Mouse (Mus musculus) MEL (cell line): Measurements from ENCODE around the gene Syt8. TPM values are rescaled to one million over a fixed set of nuclear protein-coding genes. Genes with fewer than 3 reads are reported as not detected.

ENCODE experiments used
- DNase-seq: peaks from one replicate; pipeline ENCODE4 v3.0.0; 2011; ENCODE audit warnings: low read depth, low spot score
- H3K27ac ChIP-seq: 2 replicates; pipeline ENCODE4 v1.5.1; 2012; ENCODE audit warnings: low read depth, mild to moderate bottlenecking, control low read depth, low read length, moderate library complexity; ENCODE audit not compliant: control insufficient read depth
- H3K27me3 ChIP-seq, 2 experiments: fragments of 150-350 bp in 1 of 2; sonication (generic) in 1 of 2; 2 replicates each; pipeline ENCODE4 v1.6.1; 2012; ENCODE audit warnings: low read length in 2 of 2, mild to moderate bottlenecking in 2 of 2, improper control_type of control experiment in 1 of 2, moderate library complexity in 1 of 2; ENCODE audit not compliant: insufficient read depth in 2 of 2, control insufficient read depth in 1 of 2
- H3K36me3 ChIP-seq, 2 experiments: 2 replicates each; pipeline ENCODE4 v1.6.1; 2012 to 2014; ENCODE audit warnings: low read length in 2 of 2, improper control_type of control experiment in 1 of 2, inconsistent platforms in 1 of 2, mild to moderate bottlenecking in 1 of 2; ENCODE audit not compliant: insufficient read depth in 2 of 2, control insufficient read depth in 1 of 2
- H3K4me1 ChIP-seq, 2 experiments: fragments of 150-350 bp in 1 of 2; sonication (generic) in 1 of 2; 2 replicates each; pipeline ENCODE4 v1.6.1; 2012; ENCODE audit warnings: low read length in 2 of 2, improper control_type of control experiment in 1 of 2, mild to moderate bottlenecking in 1 of 2; ENCODE audit not compliant: insufficient read depth in 2 of 2, control insufficient read depth in 1 of 2
- H3K4me3 ChIP-seq, 2 experiments: fragments of 150-350 bp in 1 of 2; sonication (generic) in 1 of 2; 2 replicates each; pipeline ENCODE4 v1.5.1; 2012; ENCODE audit warnings: low read depth in 2 of 2, low read length in 2 of 2, mild to moderate bottlenecking in 2 of 2, moderate library complexity in 2 of 2, control low read depth in 1 of 2, improper control_type of control experiment in 1 of 2; ENCODE audit not compliant: control insufficient read depth in 1 of 2, insufficient read depth in 1 of 2
- H3K79me2 ChIP-seq: 2 replicates; pipeline ENCODE4 v1.6.1; 2012; ENCODE audit warnings: mild to moderate bottlenecking, low read length, moderate library complexity; ENCODE audit not compliant: control insufficient read depth, poor library complexity, insufficient read depth
- H3K9ac ChIP-seq: 2 replicates; pipeline ENCODE4 v1.6.1; 2012; ENCODE audit warnings: low read depth, mild to moderate bottlenecking, control low read depth, low read length, moderate library complexity; ENCODE audit not compliant: control insufficient read depth, poor library complexity, severe bottlenecking
- H3K9me3 ChIP-seq: fragments of 150-350 bp; sonication (generic); replicated peaks from 2 replicates; pipeline ENCODE4 v1.6.1; 2012; ENCODE audit warnings: mild to moderate bottlenecking, low read length, improper control_type of control experiment, moderate library complexity; ENCODE audit not compliant: insufficient read depth
- BHLHE40 ChIP-seq: IDR thresholded peaks from 2 replicates; pipeline ENCODE4 v1.6.1; 2012; ENCODE audit warnings: low read depth, mild to moderate bottlenecking, inconsistent platforms, low read length, improper control_type of control experiment, borderline replicate concordance
- CHD1 ChIP-seq: IDR thresholded peaks from 2 replicates; pipeline ENCODE4 v1.6.1; 2012; ENCODE audit warnings: low read depth, mild to moderate bottlenecking, inconsistent platforms, low read length, improper control_type of control experiment
- CHD2 ChIP-seq: IDR thresholded peaks from 2 replicates; pipeline ENCODE4 v1.6.1; 2011; ENCODE audit warnings: low read length, improper control_type of control experiment
- CTCF ChIP-seq, 3 experiments: IDR thresholded peaks in 2 of 3; conservative IDR thresholded peaks in 1 of 3; 2 replicates each; pipeline ENCODE4 v1.5.1; 2011 to 2012; ENCODE audit warnings: low read length in 3 of 3, low read depth in 2 of 3, mild to moderate bottlenecking in 2 of 3, improper control_type of control experiment in 1 of 3, inconsistent platforms in 1 of 3, mixed read lengths in 1 of 3, moderate library complexity in 1 of 3; ENCODE audit not compliant: control insufficient read depth in 1 of 3, insufficient read depth in 1 of 3, poor library complexity in 1 of 3, severe bottlenecking in 1 of 3
- EP300 ChIP-seq, 2 experiments: IDR thresholded peaks; 2 replicates each; pipeline ENCODE4 v1.6.1; 2011; ENCODE audit warnings: improper control_type of control experiment in 2 of 2, low read length in 2 of 2, low read depth in 1 of 2, mild to moderate bottlenecking in 1 of 2
- ETS1 ChIP-seq: IDR thresholded peaks from 2 replicates; pipeline ENCODE4 v1.6.1; 2012; ENCODE audit warnings: low read depth, mild to moderate bottlenecking, inconsistent platforms, low read length, improper control_type of control experiment, moderate library complexity
- GABPA ChIP-seq: IDR thresholded peaks from 2 replicates; pipeline ENCODE4 v1.6.1; 2012; ENCODE audit warnings: low read depth, mild to moderate bottlenecking, inconsistent platforms, low read length, improper control_type of control experiment, moderate library complexity
- GATA1 ChIP-seq: IDR thresholded peaks from 2 replicates; pipeline ENCODE4 v1.6.1; 2011; ENCODE audit warnings: low read depth, low read length, improper control_type of control experiment
- HCFC1 ChIP-seq: IDR thresholded peaks from 2 replicates; pipeline ENCODE4 v1.6.1; 2012; ENCODE audit warnings: low read depth, mild to moderate bottlenecking, inconsistent platforms, low read length, improper control_type of control experiment, moderate library complexity
- MAX ChIP-seq: IDR thresholded peaks from 2 replicates; pipeline ENCODE4 v1.6.1; 2011; ENCODE audit warnings: low read length, improper control_type of control experiment
- MXI1 ChIP-seq: IDR thresholded peaks from 2 replicates; pipeline ENCODE4 v1.6.1; 2011; ENCODE audit warnings: mild to moderate bottlenecking, low read depth, low read length, improper control_type of control experiment
- MYB ChIP-seq: IDR thresholded peaks from 2 replicates; pipeline ENCODE4 v1.6.1; 2011; ENCODE audit warnings: mild to moderate bottlenecking, low read depth, low read length, improper control_type of control experiment
- MYC ChIP-seq: IDR thresholded peaks from 2 replicates; pipeline ENCODE4 v1.6.1; 2011; ENCODE audit warnings: low read depth, mild to moderate bottlenecking, low read length, improper control_type of control experiment, moderate library complexity
- NRF1 ChIP-seq: IDR thresholded peaks from 2 replicates; pipeline ENCODE4 v1.6.1; 2014; ENCODE audit warnings: low read depth, mild to moderate bottlenecking, inconsistent platforms, low read length, improper control_type of control experiment, moderate library complexity; ENCODE audit not compliant: poor library complexity, insufficient read depth, severe bottlenecking
- POLR2AphosphoS2 ChIP-seq: IDR thresholded peaks from 2 replicates; pipeline ENCODE4 v1.6.1; 2011; ENCODE audit warnings: low read length, improper control_type of control experiment
- POLR2AphosphoS5 ChIP-seq: IDR thresholded peaks from 2 replicates; pipeline ENCODE4 v1.6.1; 2012; ENCODE audit warnings: low read depth, borderline replicate concordance, mild to moderate bottlenecking, inconsistent platforms, low read length, moderate library complexity, mixed read lengths
- RAD21 ChIP-seq: IDR thresholded peaks from 2 replicates; pipeline ENCODE4 v1.6.1; 2011; ENCODE audit warnings: mild to moderate bottlenecking, low read depth, low read length, improper control_type of control experiment
- RCOR1 ChIP-seq: IDR thresholded peaks from 2 replicates; pipeline ENCODE4 v1.6.1; 2012; ENCODE audit warnings: low read depth, mild to moderate bottlenecking, inconsistent platforms, low read length, improper control_type of control experiment
- SIN3A ChIP-seq: IDR thresholded peaks from 2 replicates; pipeline ENCODE4 v1.6.1; 2012; ENCODE audit warnings: low read length, improper control_type of control experiment, inconsistent platforms
- TAL1 ChIP-seq: IDR thresholded peaks from 2 replicates; pipeline ENCODE4 v1.6.1; 2012; ENCODE audit warnings: mild to moderate bottlenecking, inconsistent platforms, low read length, moderate library complexity, mixed read lengths
- TCF12 ChIP-seq: IDR thresholded peaks from 2 replicates; pipeline ENCODE4 v1.6.1; 2014; ENCODE audit warnings: low read depth, mild to moderate bottlenecking, inconsistent platforms, low read length, improper control_type of control experiment, moderate library complexity
- USF1 ChIP-seq: IDR thresholded peaks from 2 replicates; pipeline ENCODE4 v1.6.1; 2014; ENCODE audit warnings: low read depth, mild to moderate bottlenecking, inconsistent platforms, low read length, improper control_type of control experiment, moderate library complexity
- USF2 ChIP-seq, 2 experiments: IDR thresholded peaks; 2 replicates each; pipeline ENCODE4 v1.6.1; 2011 to 2012; ENCODE audit warnings: improper control_type of control experiment in 2 of 2, low read length in 2 of 2, borderline replicate concordance in 1 of 2, inconsistent platforms in 1 of 2, low read depth in 1 of 2, mild to moderate bottlenecking in 1 of 2; ENCODE audit not compliant: insufficient read depth in 1 of 2
- ZKSCAN1 ChIP-seq: IDR thresholded peaks from 2 replicates; pipeline ENCODE4 v1.6.1; 2012; ENCODE audit warnings: low read depth, mild to moderate bottlenecking, inconsistent platforms, low read length, improper control_type of control experiment, moderate library complexity
- ZMIZ1 ChIP-seq: IDR thresholded peaks from 2 replicates; pipeline ENCODE4 v1.6.1; 2012; ENCODE audit warnings: low read depth, mild to moderate bottlenecking, inconsistent platforms, low read length, improper control_type of control experiment, moderate library complexity
- ZNF384 ChIP-seq: IDR thresholded peaks from 2 replicates; pipeline ENCODE4 v1.6.1; 2012; ENCODE audit warnings: low read depth, mild to moderate bottlenecking, inconsistent platforms, low read length, improper control_type of control experiment
- polyA plus RNA-seq, 2 experiments: library from polyadenylated mRNA; stranded (reverse) in 1 of 2; unstranded in 1 of 2; fragments of >175 nt in 1 of 2; fragments of >200 nt in 1 of 2; gene quantifications; 2 replicates each; pipeline versions ENCODE4 v1.2.1 to v1.2.4; 2012; ENCODE audit warnings: low replicate concordance in 2 of 2, low read depth in 1 of 2; ENCODE audit not compliant: insufficient read length in 2 of 2, insufficient read depth in 1 of 2, missing spikeins in 1 of 2
- total RNA-seq: library from RNA; depleted of rRNA; stranded (reverse); fragments of 300-350 nt; gene quantifications from 2 replicates; pipeline ENCODE4 v1.2.3, GENCODE M21; 2012

The Syt8 gene
- total and polyA plus RNA-seq, 3 experiments = not detected

- DNase-seq = no peak
- TF ChIP-seq CHD1 (no peak), ZMIZ1 (no peak), ZKSCAN1 (no peak), CTCF (IDR thresholded peaks at IDR 0.05 in 2 of 3, conservative IDR thresholded peaks at IDR 0.05 in 1 of 3; ENCODE audit: control insufficient read depth in 1 of 3, insufficient read depth in 1 of 3, low read depth in 2 of 3, low read length in 3 of 3, poor library complexity in 1 of 3, severe bottlenecking in 1 of 3) (peak; percentile 14 to 37 (median 15); a peak in 3 of 6 replicates)
- TF ChIP-seq, all 39 proteins: peak for 1
- no peaks in the 10 kb centered on the region for H3K27me3 ChIP-seq
- no peak overlapping the region for H3K9ac ChIP-seq
- H3K4me1 ChIP-seq = peaks cover 14 to 21% of the 10 kb centered on the region in 2 experiments
- no peak overlapping the region for H3K4me3 ChIP-seq
- no peaks in the 10 kb centered on the region for H3K9me3 ChIP-seq
- no peaks in the 10 kb centered on the region for H3K79me2 ChIP-seq
- peak overlapping the region; percentile 94; the same call in 1 of the 2 replicates for H3K27ac ChIP-seq
- H3K36me3 ChIP-seq = peaks cover 0 to 15% of the 10 kb centered on the region in 2 experiments; a peak in 2 of 4 replicates
Observed at GRCm38 (mm10) chr7:142418679-142419078, 16.0 kb upstream of the Syt8 start.

GRCm38 (mm10) chr7:142419887-142420286 is 14.8 kb upstream of the Syt8 start:
- DNase-seq = peak; percentile 79
- Histone ChIP-seq H3K9ac (peak overlapping the region; percentile 50), H3K4me3 (peak overlapping the region; percentile 6 to 18; a peak in 1 of 4 replicates), H3K27ac (peak overlapping the region; percentile 94), H3K36me3 (peaks cover 0 to 15% of the 10 kb centered on the region in 2 experiments; a peak in 2 of 4 replicates), H3K79me2 (no peaks in the 10 kb centered on the region), H3K9me3 (no peaks in the 10 kb centered on the region), H3K4me1 (peaks cover 14 to 21% of the 10 kb centered on the region in 2 experiments), H3K27me3 (no peaks in the 10 kb centered on the region)
- 0 out of 2 replicates have a peak, but pooled peaks have one; percentile 29 for TF ChIP-seq POLR2AphosphoS2
- peak; percentile 98 for TF ChIP-seq GATA1
- TF ChIP-seq HCFC1 = peak; percentile 65
- no peak for TF ChIP-seq GABPA
- peak; percentile 100 for TF ChIP-seq ETS1
- TF ChIP-seq CHD2 = no peak
- no peak for TF ChIP-seq RAD21
- peak; percentile 91 for TF ChIP-seq MAX
- TF ChIP-seq CHD1 = no peak
- TF ChIP-seq POLR2AphosphoS5 = no peak
- peak; percentile 77; the same call in 1 of the 2 replicates for TF ChIP-seq ZNF384
- peak; percentile 90 for TF ChIP-seq TAL1
- TF ChIP-seq USF2 (IDR thresholded peaks at IDR 0.05; ENCODE audit: borderline replicate concordance in 1 of 2, insufficient read depth in 1 of 2, low read depth in 1 of 2, low read length in 2 of 2) = no peak
- TF ChIP-seq MYB = peak; percentile 64; the same call in 1 of the 2 replicates
- TF ChIP-seq TCF12 = peak; percentile 96
- TF ChIP-seq MYC = peak; percentile 98
- peak; percentile 93 for TF ChIP-seq SIN3A
- peak; percentile 77; the same call in 1 of the 2 replicates for TF ChIP-seq MXI1
- peak; percentile 96 to 97 for TF ChIP-seq EP300 (IDR thresholded peaks at IDR 0.05; ENCODE audit: low read depth in 1 of 2, low read length in 2 of 2)
- peak; percentile 72; the same call in 1 of the 2 replicates for TF ChIP-seq USF1
- peak; percentile 87 for TF ChIP-seq RCOR1
- peak; percentile 88 for TF ChIP-seq BHLHE40
- TF ChIP-seq NRF1 = no peak
